Comparison of ENCODE assay signal across 30 mouse cellular contexts in genomic region chr6:43212873-43213272, GRCm38 (mm10). TPM values are rescaled to one million over a fixed set of nuclear protein-coding genes. Genes with fewer than 3 reads are reported as not detected.
DNase-seq lines count a peak whose midpoint lies in the region; TF ChIP-seq lines count a peak whose summit lies in the region.
"Not testable (repeated sequence)": the region's sequence is repeated elsewhere in the genome, so short reads cannot be mapped to it uniquely, and the experiment has no call there.
"Had no signal": no experiment of that assay in that cellular context is flagged by ENCODE, and none has a peak within 500 bp of the region (broad histone marks: within the 10 kb centered on the region; RNA-seq: fewer than 3 reads in every experiment).

Gene Olfr434, plus strand, starts transcription at chr6:43213021.

- DNase-seq in frontal cortex, adult 2 months (ENCODE audit: extremely low spot score in 1 of 2, low spot score in 1 of 2), result peak; percentile 67 to 74
- peak; percentile 11 for DNase-seq in layer of hippocampus, adult 9-11 months
- DNase-seq in left cerebral cortex, adult 2 months (ENCODE audit: extremely low spot score in 1 of 2, low spot score in 2 of 2), result peak; percentile 12 to 14
- DNase-seq in left cerebral cortex, postnatal 25 days (ENCODE audit: low spot score in 2 of 2), result peak; percentile 21 to 88
- peak; percentile 19 to 51 for DNase-seq in right cerebral cortex, adult 2 months (ENCODE audit: low spot score in 2 of 2)
- DNase-seq in telencephalon, adult 2 months (ENCODE audit: low read depth, low spot score), result peak; percentile 69

- 0 out of 2 replicates have a peak within 1 kb of the TSS, but pooled peaks have one; percentile 8 for H3K27ac ChIP-seq in left cerebral cortex, adult 2 months

- TF ChIP-seq CTCF in left cerebral cortex, adult 2 months (IDR thresholded peaks at IDR 0.05), result not testable (repeated sequence)

- not testable (repeated sequence) for H3K4me3 ChIP-seq in left cerebral cortex, adult 2 months

- intact Hi-C loops in left cerebral cortex, adult 2 months (cut with DNase I); left cerebral cortex, postnatal 25 days (cut with DNase I): not testable (repeated sequence)

RNA-seq across cellular contexts. Expression of gene Olfr434, which starts in this region (rescaled TPM):
- polyA plus RNA-seq in frontal cortex, adult 2 months (2012; rRNA removed), result not detected in 2 replicates
- total RNA-seq in left cerebral cortex, adult 2 months (2021), result not detected
- total RNA-seq in left cerebral cortex, postnatal 25 days (2021), result not detected
- total RNA-seq: adrenal gland, adult 2 months; adrenal gland, postnatal 14 days; adrenal gland, postnatal 4 days; gastrocnemius, adult 8-10 months; gastrocnemius, postnatal 25 days; heart, adult 18-20 months; heart, postnatal 10 days; heart, postnatal 36 days; MEL had no signal
- polyA plus RNA-seq: adrenal gland, adult 2 months; brain, embryonic 14.5 days; C2C12; CD4-positive, CD25-positive, alpha-beta regulatory T cell, adult 4 months; cortical plate, adult 2 months; embryonic facial prominence, embryonic 10.5 days; embryonic facial prominence, embryonic 13.5 days; erythroblast, embryonic 14.5 days; forebrain, embryonic 12.5 days; forebrain, embryonic 15.5 days; gonadal fat pad, adult 2 months; heart, embryonic 12.5 days; heart, embryonic 15.5 days; hindbrain, embryonic 10.5 days; hindbrain, embryonic 13.5 days; hindbrain, embryonic 16.5 days had no signal

Comparison
In these comparisons a context has a peak if more than half of its experiments do, and no peak if none do; other contexts are left out.
1. Peak in DNase-seq in frontal cortex, adult 2 months; RNA of the gene not detected or under 1 TPM.
2. Peak in DNase-seq and H3K27ac ChIP-seq in left cerebral cortex, adult 2 months; RNA of the gene not detected or under 1 TPM.
3. Peak in DNase-seq in left cerebral cortex, postnatal 25 days; RNA of the gene not detected or under 1 TPM.
4. DNase-seq: peak in every context shown above with its lines; median percentile 70 in frontal cortex, adult 2 months; 69 in telencephalon, adult 2 months; 54 in left cerebral cortex, postnatal 25 days; 35 in right cerebral cortex, adult 2 months; 13 in left cerebral cortex, adult 2 months; 11 in layer of hippocampus, adult 9-11 months.